Mouse (Mus musculus): ENCODE data around the gene Zswim9. TPM values are rescaled to one million over a fixed set of nuclear protein-coding genes. Genes with fewer than 3 reads are reported as not detected.

Gene Zswim9
- polyA plus RNA-seq, 1 experiment from 2014 or later, result 10.3 TPM

DNA sequence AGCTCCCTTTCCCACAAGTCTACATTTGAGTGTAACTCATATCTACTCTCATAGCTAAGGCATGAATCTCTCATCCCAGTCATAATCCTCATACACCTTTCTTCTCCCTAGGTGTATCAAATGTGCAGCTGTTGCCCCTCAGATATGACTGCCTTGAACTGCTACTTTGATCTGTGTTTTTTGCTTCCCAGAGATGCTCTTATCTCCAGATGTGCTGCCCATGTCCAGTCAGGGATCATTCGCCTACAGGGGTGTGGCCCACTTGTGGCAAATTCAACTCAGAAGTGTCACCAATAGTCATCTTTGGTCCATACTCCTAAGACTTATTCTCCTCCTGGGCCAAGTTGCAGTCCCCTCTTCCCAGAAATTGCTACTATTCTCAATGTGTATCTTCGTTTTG lies 688 bp downstream of the Zswim9 start:
- no peaks in the 10 kb centered on the region for H3K27me3 ChIP-seq (ENCODE audit: control insufficient read depth, insufficient read depth, low read length)
- 30% methylated on average over 2 of the region's 2 CpGs for WGBS
- H3K4me3 ChIP-seq (ENCODE audit: low read length), result peak overlapping the region; percentile 65
- peaks cover 24% of the 10 kb centered on the region for H3K36me3 ChIP-seq (ENCODE audit: control insufficient read depth, insufficient read depth, low read length)
- H3K9ac ChIP-seq (ENCODE audit: low read depth, low read length), result peak overlapping the region; percentile 67
- H3K4me2 ChIP-seq (replicated peaks; ENCODE audit: low read depth, low read length), result peak overlapping the region; percentile 61
- H3K9me3 ChIP-seq (ENCODE audit: control insufficient read depth, low read length), result no peaks in the 10 kb centered on the region
- H3K27ac ChIP-seq (ENCODE audit: low read depth, low read length), result peak overlapping the region; percentile 78; the same call in 1 of the 2 replicates
- H3K4me1 ChIP-seq (ENCODE audit: control insufficient read depth, insufficient read depth, low read length), result no peaks in the 10 kb centered on the region
- ATAC-seq (ENCODE audit: low FRiP score, low TSS enrichment), result no peak

DNA sequence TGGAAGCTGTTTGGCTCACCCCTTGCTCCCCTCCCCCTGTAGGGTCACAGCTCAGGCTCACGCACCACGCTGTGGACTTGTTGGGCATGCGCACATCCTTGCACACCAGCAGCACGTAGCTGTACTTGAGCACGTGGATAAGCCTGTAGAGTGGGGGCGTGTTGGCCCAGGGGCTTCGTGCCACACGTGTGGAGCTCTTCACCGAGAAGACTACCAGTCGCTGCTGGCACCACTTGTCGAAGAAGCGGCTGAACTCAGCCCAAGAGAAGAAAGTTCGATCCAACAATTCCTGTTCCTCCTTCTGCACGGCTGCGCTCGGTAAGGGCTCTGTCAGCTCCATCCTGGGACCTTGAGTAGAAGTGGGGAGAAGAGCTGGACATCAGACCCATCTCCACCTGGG lies 1.4 kb downstream of the Zswim9 start, which contains the start of gene Lig1:
Gene Lig1, plus strand, starts transcription at position 203 of the 400 bp plus-strand sequence.
- no peak for ATAC-seq (ENCODE audit: low FRiP score, low TSS enrichment)
- H3K27ac ChIP-seq (ENCODE audit: low read depth, low read length), result peak within 1 kb of the TSS; percentile 78; the same call in 1 of the 2 replicates
- H3K4me3 ChIP-seq (ENCODE audit: low read length), result peak within 1 kb of the TSS; percentile 65
- H3K9ac ChIP-seq (ENCODE audit: low read depth, low read length), result peak within 1 kb of the TSS; percentile 67
- H3K36me3 ChIP-seq (ENCODE audit: control insufficient read depth, insufficient read depth, low read length), result peaks cover 17% of the 10 kb centered on the region
- 97% methylated on average over 16 of the region's 16 CpGs for WGBS
- H3K4me2 ChIP-seq (replicated peaks; ENCODE audit: low read depth, low read length), result peak within 1 kb of the TSS; percentile 61
- H3K27me3 ChIP-seq (ENCODE audit: control insufficient read depth, insufficient read depth, low read length), result no peaks in the 10 kb centered on the region
- H3K9me3 ChIP-seq (ENCODE audit: control insufficient read depth, low read length), result no peaks in the 10 kb centered on the region
- no peaks in the 10 kb centered on the region for H3K4me1 ChIP-seq (ENCODE audit: control insufficient read depth, insufficient read depth, low read length)

DNA sequence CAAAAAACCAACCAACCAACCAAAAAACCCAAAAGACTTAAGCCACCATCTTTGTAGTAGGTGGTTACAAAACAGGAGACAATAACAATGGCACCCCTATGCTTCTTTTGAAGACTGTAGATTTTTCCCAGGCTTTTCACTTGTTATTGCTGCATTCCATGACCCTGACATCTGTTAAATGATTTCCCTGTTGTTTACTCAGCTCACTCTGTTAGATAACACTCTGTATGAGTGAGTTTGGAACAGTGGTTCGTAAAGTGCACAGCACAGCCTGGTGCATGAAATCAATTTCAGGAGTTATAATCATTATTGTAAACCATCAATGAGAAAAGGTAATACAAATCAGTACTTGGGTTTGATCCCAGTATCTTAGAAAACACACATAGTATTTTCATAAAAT lies 6.8 kb downstream of the Zswim9 start:
- H3K27me3 ChIP-seq (ENCODE audit: control insufficient read depth, insufficient read depth, low read length), result no peaks in the 10 kb centered on the region
- no peak for ATAC-seq (ENCODE audit: low FRiP score, low TSS enrichment)
- H3K36me3 ChIP-seq (ENCODE audit: control insufficient read depth, insufficient read depth, low read length), result peaks cover 13% of the 10 kb centered on the region
- H3K4me3 ChIP-seq (ENCODE audit: low read length), result no peak overlapping the region
- H3K27ac ChIP-seq (ENCODE audit: low read depth, low read length), result no peak overlapping the region
- no peaks in the 10 kb centered on the region for H3K9me3 ChIP-seq (ENCODE audit: control insufficient read depth, low read length)
- H3K9ac ChIP-seq (ENCODE audit: low read depth, low read length), result no peak overlapping the region
- 90% methylated on average over 1 of the region's 1 CpGs for WGBS
- no peaks in the 10 kb centered on the region for H3K4me1 ChIP-seq (ENCODE audit: control insufficient read depth, insufficient read depth, low read length)
- no peak overlapping the region for H3K4me2 ChIP-seq (replicated peaks; ENCODE audit: low read depth, low read length)

- Histone ChIP-seq H3K27me3 (ENCODE audit: control insufficient read depth, insufficient read depth, low read length) (no peaks in the 10 kb centered on the region), H3K4me1 (ENCODE audit: control insufficient read depth, insufficient read depth, low read length) (no peaks in the 10 kb centered on the region), H3K27ac (ENCODE audit: low read depth, low read length) (no peak overlapping the region), H3K4me2 (replicated peaks; ENCODE audit: low read depth, low read length) (no peak overlapping the region), H3K9me3 (ENCODE audit: control insufficient read depth, low read length) (no peaks in the 10 kb centered on the region), H3K4me3 (ENCODE audit: low read length) (no peak overlapping the region), H3K36me3 (ENCODE audit: control insufficient read depth, insufficient read depth, low read length) (0 out of 2 replicates have a peak, but pooled peaks cover 2% of the 10 kb centered on the region), H3K9ac (ENCODE audit: low read depth, low read length) (no peak overlapping the region)
- ATAC-seq (ENCODE audit: low FRiP score, low TSS enrichment), result 0 out of 2 replicates have a peak, but pooled peaks have one; percentile 16
- WGBS, result 83% methylated on average over 11 of the region's 11 CpGs
These were observed 9.1 kb downstream of the Zswim9 start for GRCm38 (mm10) chr7:13269394-13269793.

GRCm38 (mm10) chr7:13268749-13269260 lies 9.7 kb downstream of the Zswim9 start:
- Histone ChIP-seq H3K36me3 (ENCODE audit: control insufficient read depth, insufficient read depth, low read length) (no peaks in the 10 kb centered on the region), H3K4me2 (replicated peaks; ENCODE audit: low read depth, low read length) (no peak overlapping the region), H3K4me3 (ENCODE audit: low read length) (no peak overlapping the region), H3K9ac (ENCODE audit: low read depth, low read length) (no peak overlapping the region), H3K27ac (ENCODE audit: low read depth, low read length) (no peak overlapping the region), H3K27me3 (ENCODE audit: control insufficient read depth, insufficient read depth, low read length) (no peaks in the 10 kb centered on the region), H3K4me1 (ENCODE audit: control insufficient read depth, insufficient read depth, low read length) (no peaks in the 10 kb centered on the region), H3K9me3 (ENCODE audit: control insufficient read depth, low read length) (no peaks in the 10 kb centered on the region)
- WGBS, result 94% methylated on average over 4 of the region's 4 CpGs
- no peak for ATAC-seq (ENCODE audit: low FRiP score, low TSS enrichment)

DNA sequence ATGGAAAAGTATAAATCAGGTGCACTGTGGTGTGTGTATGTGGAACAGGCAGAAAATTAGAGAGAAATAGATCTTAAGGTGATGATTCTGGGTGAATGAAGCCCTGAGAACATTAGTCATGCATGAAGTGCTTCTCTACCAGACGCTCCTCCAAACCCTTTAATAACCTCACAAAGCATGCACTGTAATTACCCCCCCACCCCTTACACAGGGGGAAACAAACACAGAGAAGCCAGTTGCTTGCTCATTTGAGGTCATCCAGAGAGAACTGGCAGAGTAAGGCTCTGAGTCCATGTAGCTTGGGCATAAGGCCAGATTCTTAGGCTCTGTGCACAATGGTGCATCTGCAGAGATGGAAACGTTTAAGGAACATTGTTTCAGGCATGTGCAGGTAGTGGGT lies 14.1 kb downstream of the Zswim9 start:
- H3K4me3 ChIP-seq (ENCODE audit: low read length), result no peak overlapping the region
- H3K27ac ChIP-seq (ENCODE audit: low read depth, low read length), result no peak overlapping the region
- no peak for ATAC-seq (ENCODE audit: low FRiP score, low TSS enrichment)
- no peak overlapping the region for H3K9ac ChIP-seq (ENCODE audit: low read depth, low read length)
- no peaks in the 10 kb centered on the region for H3K4me1 ChIP-seq (ENCODE audit: control insufficient read depth, insufficient read depth, low read length)
- H3K36me3 ChIP-seq (ENCODE audit: control insufficient read depth, insufficient read depth, low read length), result no peaks in the 10 kb centered on the region
- H3K4me2 ChIP-seq (replicated peaks; ENCODE audit: low read depth, low read length), result no peak overlapping the region
- H3K27me3 ChIP-seq (ENCODE audit: control insufficient read depth, insufficient read depth, low read length), result no peaks in the 10 kb centered on the region
- no peaks in the 10 kb centered on the region for H3K9me3 ChIP-seq (ENCODE audit: control insufficient read depth, low read length)
- 67% methylated on average over 2 of the region's 2 CpGs for WGBS

DNA sequence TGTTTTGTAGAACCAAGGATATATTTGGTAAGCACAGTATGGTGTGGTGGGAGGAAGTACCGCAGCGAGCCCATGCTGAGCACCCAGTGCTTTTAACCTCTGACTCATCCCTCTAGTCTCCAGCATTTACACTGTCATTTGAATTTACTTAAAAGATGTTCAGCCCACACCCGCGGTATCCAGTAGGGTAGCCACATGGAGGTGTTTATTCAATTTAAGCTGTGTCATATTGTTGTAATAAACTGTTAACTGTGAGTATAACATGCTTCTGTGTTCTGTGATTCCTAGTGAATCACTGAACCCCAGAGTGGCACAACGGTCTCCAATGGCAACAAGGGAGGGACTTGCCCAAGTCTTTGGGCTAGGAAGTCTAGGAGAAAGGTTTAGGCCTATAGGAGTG lies 14.7 kb downstream of the Zswim9 start:
- Histone ChIP-seq H3K4me3 (ENCODE audit: low read length) (no peak overlapping the region), H3K9ac (ENCODE audit: low read depth, low read length) (no peak overlapping the region), H3K4me1 (ENCODE audit: control insufficient read depth, insufficient read depth, low read length) (no peaks in the 10 kb centered on the region), H3K36me3 (ENCODE audit: control insufficient read depth, insufficient read depth, low read length) (no peaks in the 10 kb centered on the region), H3K27me3 (ENCODE audit: control insufficient read depth, insufficient read depth, low read length) (no peaks in the 10 kb centered on the region), H3K9me3 (ENCODE audit: control insufficient read depth, low read length) (no peaks in the 10 kb centered on the region), H3K4me2 (replicated peaks; ENCODE audit: low read depth, low read length) (no peak overlapping the region), H3K27ac (ENCODE audit: low read depth, low read length) (no peak overlapping the region)
- no peak for ATAC-seq (ENCODE audit: low FRiP score, low TSS enrichment)
- WGBS, result 89% methylated on average over 5 of the region's 5 CpGs

DNA sequence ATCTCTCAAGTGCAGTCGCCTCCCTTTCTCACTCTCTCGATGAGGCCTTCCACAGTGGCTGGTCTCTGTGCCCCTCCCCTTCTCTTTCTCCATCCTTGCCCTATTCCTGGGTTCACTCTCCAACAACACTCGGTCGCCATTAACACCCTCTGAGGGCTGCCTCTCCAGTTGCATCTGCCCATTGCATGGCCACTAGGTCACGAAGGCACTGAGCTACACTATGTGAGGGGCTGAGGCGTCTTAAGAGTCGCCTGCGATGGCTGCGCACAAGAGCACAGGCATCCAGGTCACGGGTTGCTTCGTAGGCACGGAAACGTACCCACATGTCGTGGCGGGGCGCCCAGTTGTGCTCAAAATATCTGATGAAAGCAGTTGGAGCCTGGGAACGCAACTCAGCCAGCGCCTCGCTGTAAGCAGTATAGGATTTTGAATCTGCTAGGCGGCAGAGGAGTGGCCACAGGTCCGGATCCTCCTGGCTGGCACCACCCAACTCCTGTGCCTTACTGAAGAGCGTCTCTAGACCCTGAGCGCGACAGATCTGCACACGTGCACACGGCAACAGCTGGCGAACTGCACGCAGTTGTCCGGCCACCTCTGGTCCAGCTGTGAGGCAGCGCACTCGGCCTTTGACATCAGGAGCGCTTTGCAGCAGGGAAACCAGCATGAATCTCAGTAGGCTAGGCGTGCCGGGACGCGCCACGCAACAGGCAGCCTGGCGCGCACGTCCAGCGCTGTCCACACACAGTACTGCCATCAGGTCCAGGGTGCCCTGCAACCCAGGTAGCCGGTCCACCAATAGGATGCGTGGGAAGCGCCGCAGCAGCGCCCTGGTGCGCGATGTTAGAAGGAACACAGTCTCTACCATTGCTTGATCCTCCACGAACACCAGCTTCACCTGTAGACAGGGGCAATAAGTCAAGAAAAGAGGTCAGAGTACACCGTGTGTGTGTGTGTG lies 17.5 kb downstream of the Zswim9 start:
- WGBS, result 54% methylated on average over 50 of the region's 50 CpGs
- H3K27ac ChIP-seq (ENCODE audit: low read depth, low read length), result no peak overlapping the region
- H3K27me3 ChIP-seq (ENCODE audit: control insufficient read depth, insufficient read depth, low read length), result no peaks in the 10 kb centered on the region
- H3K4me3 ChIP-seq (ENCODE audit: low read length), result no peak overlapping the region
- peak; percentile 60; the same call in 1 of the 2 replicates for ATAC-seq (ENCODE audit: low FRiP score, low TSS enrichment)
- H3K4me1 ChIP-seq (ENCODE audit: control insufficient read depth, insufficient read depth, low read length), result no peaks in the 10 kb centered on the region
- no peak overlapping the region; the same call in 1 of the 2 replicates for H3K4me2 ChIP-seq (replicated peaks; ENCODE audit: low read depth, low read length)
- H3K9ac ChIP-seq (ENCODE audit: low read depth, low read length), result no peak overlapping the region
- no peaks in the 10 kb centered on the region for H3K9me3 ChIP-seq (ENCODE audit: control insufficient read depth, low read length)
- H3K36me3 ChIP-seq (ENCODE audit: control insufficient read depth, insufficient read depth, low read length), result no peaks in the 10 kb centered on the region

GRCm38 (mm10) chr7:13212720-13213119 lies 65.8 kb downstream of the Zswim9 start, which contains the start of gene Vmn1r89:
Gene Vmn1r89 (plus strand): TSS chr7:13213020.
- Histone ChIP-seq H3K27ac (ENCODE audit: low read depth, low read length) (no peak within 1 kb of the TSS), H3K4me2 (replicated peaks; ENCODE audit: low read depth, low read length) (no peak within 1 kb of the TSS), H3K36me3 (ENCODE audit: control insufficient read depth, insufficient read depth, low read length) (no peaks in the 10 kb centered on the region), H3K9me3 (ENCODE audit: control insufficient read depth, low read length) (no peaks in the 10 kb centered on the region), H3K4me3 (ENCODE audit: low read length) (no peak within 1 kb of the TSS), H3K27me3 (ENCODE audit: control insufficient read depth, insufficient read depth, low read length) (no peaks in the 10 kb centered on the region), H3K9ac (ENCODE audit: low read depth, low read length) (no peak within 1 kb of the TSS), H3K4me1 (ENCODE audit: control insufficient read depth, insufficient read depth, low read length) (no peaks in the 10 kb centered on the region)
- no peak for ATAC-seq (ENCODE audit: low FRiP score, low TSS enrichment)
